Mouse (Mus musculus) heart, adult 18-20 months (tissue): ENCODE data around the gene Dmxl2. TPM values are rescaled to one million over a fixed set of nuclear protein-coding genes. Genes with fewer than 3 reads are reported as not detected.

Source experiments
- DNase-seq, 2 experiments: peaks; one replicate each; pipeline ENCODE4 v3.0.0; 2021 to 2022; ENCODE audit warnings: mixed read lengths in 1 of 2
- total RNA-seq, 2 experiments: library from RNA; stranded (reverse); gene quantifications; 2 replicates each; pipeline ENCODE4 v1.2.3; 2021

Dmxl2 gene
- total RNA-seq, 2 experiments from 2014 or later: 28.4 to 28.6 TPM

DNA sequence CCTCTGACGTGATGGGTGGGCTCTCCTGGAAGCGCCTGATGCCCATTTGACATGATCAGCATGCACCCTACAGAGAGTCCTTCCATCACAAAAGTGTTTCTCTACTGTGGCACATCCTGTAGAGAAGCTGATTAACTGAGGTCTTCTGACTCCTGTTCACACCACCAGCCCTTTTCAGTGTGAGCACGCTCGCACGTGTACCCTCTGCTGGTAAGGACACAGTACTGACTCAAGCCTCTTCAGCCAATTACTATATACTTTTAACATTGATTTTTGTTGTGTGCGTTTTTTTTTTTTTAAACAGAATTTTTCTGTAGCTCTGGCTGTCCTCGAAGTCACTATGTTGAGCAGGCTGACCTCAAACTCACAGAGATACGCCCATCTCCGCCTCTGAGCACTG is 185.1 kb downstream of the Dmxl2 start:
- DNase-seq: no peak

Other genes with a start within 250 kb of the Dmxl2 start
- not detected for gene Cyp19a1, start 233.5 kb downstream of the Dmxl2 start, total RNA-seq
- gene Gldn, start 215.1 kb downstream of the Dmxl2 start, total RNA-seq: under 1 TPM in 1 of 2 experiments, not detected in 1; 0.33 TPM
- gene Sh2d7, start 37.4 kb upstream of the Dmxl2 start, total RNA-seq: under 1 TPM in 1 of 2 experiments, not detected in 1; 0.15 TPM
- gene Cib2, start 58.6 kb upstream of the Dmxl2 start, total RNA-seq: 1 to 10 TPM; 1.5 to 8.6 TPM
- gene Idh3a, start 84.7 kb upstream of the Dmxl2 start, total RNA-seq: 100 to 1,000 TPM; 562 to 594 TPM
- gene Acsbg1, start 160.2 kb upstream of the Dmxl2 start, total RNA-seq: under 1 TPM; 0.35 to 0.36 TPM
- gene Dnaja4, start 197.2 kb upstream of the Dmxl2 start, total RNA-seq: 10 to 100 TPM; 82.3 to 91.1 TPM
- 10 to 100 TPM; 28.9 to 37.4 TPM for gene Wdr61, start 232.9 kb upstream of the Dmxl2 start, total RNA-seq